Mouse (Mus musculus) forebrain, embryonic 15.5 days (tissue): ENCODE measurements around the gene Rnls. TPM values are rescaled to one million over a fixed set of nuclear protein-coding genes. Genes with fewer than 3 reads are reported as not detected.

Experiments used
- ATAC-seq: fragments of 200-750 bp; cut with Nextera tagmentation; replicated peaks from 2 replicates; pipeline ENCODE4 v1.8.0; 2017; ENCODE audit warnings: mild to moderate bottlenecking, moderate TSS enrichment, moderate library complexity
- H3K27ac ChIP-seq: fragments of 300-500 bp; sonication (generic); replicated peaks from 2 replicates; pipeline ENCODE4 v1.5.1; 2015; ENCODE audit warnings: mild to moderate bottlenecking, inconsistent platforms
- H3K27me3 ChIP-seq: fragments of 300-500 bp; sonication (generic); 2 replicates; pipeline ENCODE4 v1.6.1; 2015; ENCODE audit warnings: inconsistent platforms
- H3K36me3 ChIP-seq: fragments of 300-500 bp; sonication (generic); 2 replicates; pipeline ENCODE4 v1.6.1; 2015; ENCODE audit warnings: mild to moderate bottlenecking, inconsistent platforms
- H3K4me1 ChIP-seq: fragments of 300-500 bp; sonication (generic); 2 replicates; pipeline ENCODE4 v1.6.1; 2015; ENCODE audit warnings: inconsistent platforms
- H3K4me2 ChIP-seq: fragments of 300-500 bp; sonication (generic); replicated peaks from 2 replicates; pipeline ENCODE4 v1.6.1; 2015; ENCODE audit warnings: mild to moderate bottlenecking, inconsistent platforms
- H3K4me3 ChIP-seq: fragments of 300-500 bp; sonication (generic); 2 replicates; pipeline ENCODE4 v1.5.1; 2015; ENCODE audit warnings: mild to moderate bottlenecking, inconsistent platforms
- H3K9ac ChIP-seq: fragments of 300-500 bp; sonication (generic); replicated peaks from 2 replicates; pipeline ENCODE4 v1.6.1; 2015; ENCODE audit warnings: mild to moderate bottlenecking, inconsistent platforms
- H3K9me3 ChIP-seq: fragments of 300-500 bp; sonication (generic); 2 replicates; pipeline ENCODE4 v1.6.1; 2016; ENCODE audit warnings: inconsistent platforms
- WGBS: fragments of 180-500 bp; shearing (Covaris S2); methylation state at CpG from one replicate; pipeline ENCODE4 v1.1.7; 2015; ENCODE audit warnings: mixed read lengths; 5-methylcytosine and 5-hydroxymethylcytosine counted together
- microRNA-seq: library from miRNA; unstranded; fragments of <30 nt; microRNA quantifications from one replicate; pipeline ENCODE4, GENCODE M21; 2016
- polyA plus RNA-seq: library from polyadenylated mRNA; unstranded; fragments of >200 nt; fragmentation: Nextera tagmentation; extraction: Ambion mirVana; gene quantifications from 2 replicates; pipeline ENCODE4 v1.2.1, GENCODE M21; 2015

Rnls gene
- polyA plus RNA-seq, 1 experiment from 2014 or later: 8.4 TPM

- 19% methylated on average over 9 of the region's 9 CpGs for WGBS
- H3K36me3 ChIP-seq: no peaks in the 10 kb centered on the region
- no peaks in the 10 kb centered on the region for H3K27me3 ChIP-seq
- H3K9ac ChIP-seq: no peak overlapping the region
- H3K9me3 ChIP-seq: no peaks in the 10 kb centered on the region
- H3K4me3 ChIP-seq: no peak overlapping the region
- H3K4me2 ChIP-seq: no peak overlapping the region
- no peak for ATAC-seq
- H3K4me1 ChIP-seq: 0 out of 2 replicates have a peak, but pooled peaks cover 3% of the 10 kb centered on the region
- H3K27ac ChIP-seq: no peak overlapping the region
These were observed 292.8 kb downstream of the Rnls start for GRCm38 (mm10) chr19:33099201-33099788.

GRCm38 (mm10) chr19:33097691-33098090 lies 294.4 kb downstream of the Rnls start:
- Histone ChIP-seq H3K9ac (no peak overlapping the region), H3K36me3 (no peaks in the 10 kb centered on the region), H3K27me3 (no peaks in the 10 kb centered on the region), H3K4me2 (no peak overlapping the region), H3K9me3 (no peaks in the 10 kb centered on the region), H3K27ac (no peak overlapping the region), H3K4me3 (no peak overlapping the region), H3K4me1 (0 out of 2 replicates have a peak, but pooled peaks cover 3% of the 10 kb centered on the region)
- no peak for ATAC-seq
- 40% methylated on average over 3 of the region's 3 CpGs for WGBS

GRCm38 (mm10) chr19:33096581-33096980 lies 295.5 kb downstream of the Rnls start:
- H3K27me3 ChIP-seq: no peaks in the 10 kb centered on the region
- 94% methylated on average over 5 of the region's 5 CpGs for WGBS
- H3K9ac ChIP-seq: no peak overlapping the region
- H3K9me3 ChIP-seq: no peaks in the 10 kb centered on the region
- H3K4me2 ChIP-seq: no peak overlapping the region
- H3K27ac ChIP-seq: no peak overlapping the region
- 0 out of 2 replicates have a peak, but pooled peaks cover 3% of the 10 kb centered on the region for H3K4me1 ChIP-seq
- no peaks in the 10 kb centered on the region for H3K36me3 ChIP-seq
- no peak overlapping the region for H3K4me3 ChIP-seq
- no peak for ATAC-seq

- H3K9ac ChIP-seq: no peak overlapping the region
- H3K9me3 ChIP-seq: no peaks in the 10 kb centered on the region
- no peaks in the 10 kb centered on the region for H3K27me3 ChIP-seq
- no peak overlapping the region for H3K4me2 ChIP-seq
- no peak for ATAC-seq
- H3K36me3 ChIP-seq: no peaks in the 10 kb centered on the region
- H3K4me3 ChIP-seq: no peak overlapping the region
- H3K27ac ChIP-seq: no peak overlapping the region
- H3K4me1 ChIP-seq: no peaks in the 10 kb centered on the region
These were observed 299.5 kb downstream of the Rnls start for GRCm38 (mm10) chr19:33092575-33092974.

GRCm38 (mm10) chr19:33091324-33091723 lies 300.8 kb downstream of the Rnls start:
- Histone ChIP-seq H3K36me3 (no peaks in the 10 kb centered on the region), H3K4me3 (no peak overlapping the region), H3K4me2 (no peak overlapping the region), H3K9ac (no peak overlapping the region), H3K9me3 (no peaks in the 10 kb centered on the region), H3K4me1 (no peaks in the 10 kb centered on the region), H3K27ac (no peak overlapping the region), H3K27me3 (no peaks in the 10 kb centered on the region)
- no peak for ATAC-seq
- WGBS: 41% methylated on average over 3 of the region's 3 CpGs

- ATAC-seq: no peak
- no peak overlapping the region for H3K27ac ChIP-seq
- H3K9ac ChIP-seq: no peak overlapping the region
- no peaks in the 10 kb centered on the region for H3K4me1 ChIP-seq
- no peaks in the 10 kb centered on the region for H3K9me3 ChIP-seq
- no peaks in the 10 kb centered on the region for H3K27me3 ChIP-seq
- 67% methylated on average over 2 of the region's 2 CpGs for WGBS
- H3K4me3 ChIP-seq: no peak overlapping the region
- H3K36me3 ChIP-seq: no peaks in the 10 kb centered on the region
- H3K4me2 ChIP-seq: no peak overlapping the region
These were observed 303.2 kb downstream of the Rnls start for GRCm38 (mm10) chr19:33088868-33089267.

GRCm38 (mm10) chr19:33087961-33088360 lies 304.1 kb downstream of the Rnls start:
- Histone ChIP-seq H3K27ac (no peak overlapping the region), H3K9ac (no peak overlapping the region), H3K36me3 (no peaks in the 10 kb centered on the region), H3K27me3 (no peaks in the 10 kb centered on the region), H3K9me3 (no peaks in the 10 kb centered on the region), H3K4me3 (no peak overlapping the region), H3K4me1 (no peaks in the 10 kb centered on the region), H3K4me2 (no peak overlapping the region)
- ATAC-seq: no peak
- WGBS: 55% methylated on average over 4 of the region's 4 CpGs

Small RNAs within 50 kb of the gene (microRNA-seq; reads per million reads assigned to microRNA genes)
- gene Mir3970: 2.9 reads per million, percentile 6 among the genes with 10 or more reads in this experiment

Other genes starting within 250 kb of the Rnls start
- gene Lipo4, start 125.5 kb upstream of the Rnls start, polyA plus RNA-seq: not detected in 2 replicates
- not detected in 2 replicates for gene Gm8978, start 233.0 kb upstream of the Rnls start, polyA plus RNA-seq